Mouse (Mus musculus) embryonic facial prominence, embryonic 14.5 days (tissue): ENCODE measurements at regions not wholly inside any gene's neighbourhood (a gene's known extent, or its start where the extent isn't known, plus 50 kb on each side); places are given as distances from the start of the nearest gene placed in this dataset.

ENCODE experiments used
- ATAC-seq: fragments of 200-750 bp; cut with Nextera tagmentation; 2 replicates; pipeline ENCODE4 v1.8.0; 2017; ENCODE audit warnings: low read depth, moderate number of reproducible peaks, moderate TSS enrichment
- DNase-seq: peaks from one replicate; pipeline ENCODE4 v3.0.0-alpha.2; 2015; ENCODE audit warnings: low spot score
- H3K27ac ChIP-seq: fragments of 300-500 bp; sonication (generic); replicated peaks from 2 replicates; pipeline ENCODE4 v1.5.1; 2014; ENCODE audit warnings: low read depth, mild to moderate bottlenecking, low read length, moderate library complexity
- H3K27me3 ChIP-seq: fragments of 300-500 bp; sonication (generic); replicated peaks from 2 replicates; pipeline ENCODE4 v1.6.1; 2014; ENCODE audit warnings: low read length; ENCODE audit not compliant: control insufficient read depth, insufficient read depth
- H3K36me3 ChIP-seq: fragments of 300-500 bp; sonication (generic); 2 replicates; pipeline ENCODE4 v1.6.1; 2014; ENCODE audit warnings: low read length, mixed read lengths; ENCODE audit not compliant: control insufficient read depth, insufficient read depth
- H3K4me1 ChIP-seq: fragments of 300-500 bp; sonication (generic); 2 replicates; pipeline ENCODE4 v1.6.1; 2014; ENCODE audit warnings: antibody characterized with exemption, low read length; ENCODE audit not compliant: control insufficient read depth, insufficient read depth
- H3K4me2 ChIP-seq: fragments of 300-500 bp; sonication (generic); 2 replicates; pipeline ENCODE4 v1.6.1; 2014; ENCODE audit warnings: low read depth, mild to moderate bottlenecking, low read length, moderate library complexity, mixed read lengths
- H3K4me3 ChIP-seq: fragments of 300-500 bp; sonication (generic); 2 replicates; pipeline ENCODE4 v1.5.1; 2014; ENCODE audit warnings: low read depth, mild to moderate bottlenecking, low read length
- H3K9ac ChIP-seq: fragments of 300-500 bp; sonication (generic); 2 replicates; pipeline ENCODE4 v1.6.1; 2014; ENCODE audit warnings: low read depth, mild to moderate bottlenecking, low read length, moderate library complexity, mixed read lengths
- H3K9me3 ChIP-seq: fragments of 300-500 bp; sonication (generic); 2 replicates; pipeline ENCODE4 v1.6.1; 2016; ENCODE audit warnings: low read length; ENCODE audit not compliant: control insufficient read depth
- WGBS: fragments of 180-500 bp; shearing (Covaris S2); extraction: QIAGEN DNeasy Blood & Tissue Kit; methylation state at CpG from one replicate; pipeline ENCODE4 v1.1.7; 2014; 5-methylcytosine and 5-hydroxymethylcytosine counted together

- Histone ChIP-seq H3K36me3 (no peaks in the 10 kb centered on the region), H3K4me3 (no peak overlapping the region), H3K9ac (no peak overlapping the region), H3K27me3 (no peaks in the 10 kb centered on the region), H3K27ac (no peak overlapping the region), H3K4me2 (no peak overlapping the region), H3K4me1 (peaks cover 4% of the 10 kb centered on the region; the same call in 1 of the 2 replicates), H3K9me3 (no peaks in the 10 kb centered on the region)
- 55% methylated on average over 3 of the region's 3 CpGs for WGBS
- DNase-seq, result no peak
- no peak for ATAC-seq
Observed at GRCm38 (mm10) chr6:148595009-148595770, 151.0 kb upstream of the Tmtc1 start.

GRCm38 (mm10) chr6:148588971-148589370, 144.8 kb upstream of the Tmtc1 start:
- H3K27me3 ChIP-seq, result no peaks in the 10 kb centered on the region
- WGBS, result 71% methylated on average over 4 of the region's 4 CpGs
- DNase-seq, result no peak

GRCm38 (mm10) chr6:148586439-148587321, 142.5 kb upstream of the Tmtc1 start:
- no peak for ATAC-seq
- Histone ChIP-seq H3K36me3 (no peaks in the 10 kb centered on the region), H3K27me3 (no peaks in the 10 kb centered on the region), H3K27ac (no peak overlapping the region), H3K9ac (no peak overlapping the region), H3K4me1 (no peaks in the 10 kb centered on the region), H3K9me3 (no peaks in the 10 kb centered on the region), H3K4me2 (no peak overlapping the region), H3K4me3 (no peak overlapping the region)
- no peak for DNase-seq
- 73% methylated on average over 10 of the region's 10 CpGs for WGBS

More at GRCm38 (mm10) chr6:148588971-148589370, 144.8 kb upstream of the Tmtc1 start:
- H3K27ac ChIP-seq, result no peak overlapping the region
- H3K4me2 ChIP-seq, result no peak overlapping the region
- H3K4me1 ChIP-seq, result no peaks in the 10 kb centered on the region
- no peaks in the 10 kb centered on the region for H3K9me3 ChIP-seq
- H3K4me3 ChIP-seq, result no peak overlapping the region
- no peak overlapping the region for H3K9ac ChIP-seq
- H3K36me3 ChIP-seq, result no peaks in the 10 kb centered on the region
- ATAC-seq, result no peak

- 84% methylated on average over 2 of the region's 2 CpGs for WGBS
- no peak overlapping the region for H3K4me2 ChIP-seq
- H3K27ac ChIP-seq, result no peak overlapping the region
- H3K9ac ChIP-seq, result no peak overlapping the region
- no peak for DNase-seq
- H3K4me1 ChIP-seq, result no peaks in the 10 kb centered on the region
- H3K36me3 ChIP-seq, result no peaks in the 10 kb centered on the region
- H3K27me3 ChIP-seq, result no peaks in the 10 kb centered on the region
- no peaks in the 10 kb centered on the region for H3K9me3 ChIP-seq
- no peak for ATAC-seq
- H3K4me3 ChIP-seq, result no peak overlapping the region
Observed at GRCm38 (mm10) chr6:148584126-148584525, 139.9 kb upstream of the Tmtc1 start.

GRCm38 (mm10) chr6:148578281-148578680, 134.1 kb upstream of the Tmtc1 start:
- Histone ChIP-seq H3K4me2 (no peak overlapping the region), H3K9me3 (no peaks in the 10 kb centered on the region), H3K9ac (no peak overlapping the region), H3K4me3 (no peak overlapping the region), H3K36me3 (no peaks in the 10 kb centered on the region), H3K4me1 (no peaks in the 10 kb centered on the region), H3K27me3 (no peaks in the 10 kb centered on the region), H3K27ac (no peak overlapping the region)
- 49% methylated on average over 3 of the region's 3 CpGs for WGBS
- peak; percentile 59 for DNase-seq
- no peak for ATAC-seq

- 78% methylated on average over 3 of the region's 3 CpGs for WGBS
- no peak for ATAC-seq
Observed at GRCm38 (mm10) chr6:148577663-148578062, 133.5 kb upstream of the Tmtc1 start.

GRCm38 (mm10) chr6:148574742-148575453, 130.7 kb upstream of the Tmtc1 start:
- H3K4me1 ChIP-seq, result no peaks in the 10 kb centered on the region
- no peak for ATAC-seq
- H3K9me3 ChIP-seq, result no peaks in the 10 kb centered on the region
- H3K4me3 ChIP-seq, result no peak overlapping the region
- no peak overlapping the region for H3K4me2 ChIP-seq
- H3K27ac ChIP-seq, result no peak overlapping the region
- no peaks in the 10 kb centered on the region for H3K27me3 ChIP-seq
- WGBS, result 81% methylated on average over 7 of the region's 7 CpGs
- DNase-seq, result peak; percentile 30
- H3K9ac ChIP-seq, result no peak overlapping the region
- H3K36me3 ChIP-seq, result no peaks in the 10 kb centered on the region

More at GRCm38 (mm10) chr6:148577663-148578062, 133.5 kb upstream of the Tmtc1 start:
- Histone ChIP-seq H3K27me3 (no peaks in the 10 kb centered on the region), H3K27ac (no peak overlapping the region), H3K4me2 (no peak overlapping the region), H3K9ac (no peak overlapping the region), H3K4me3 (no peak overlapping the region), H3K4me1 (no peaks in the 10 kb centered on the region), H3K36me3 (no peaks in the 10 kb centered on the region), H3K9me3 (no peaks in the 10 kb centered on the region)
- no peak for DNase-seq

- no peak for DNase-seq
- H3K27me3 ChIP-seq, result no peaks in the 10 kb centered on the region
- WGBS, result 69% methylated on average over 5 of the region's 5 CpGs
- H3K4me2 ChIP-seq, result no peak overlapping the region
- no peaks in the 10 kb centered on the region for H3K9me3 ChIP-seq
- H3K36me3 ChIP-seq, result no peaks in the 10 kb centered on the region
- no peak overlapping the region for H3K27ac ChIP-seq
- H3K4me3 ChIP-seq, result no peak overlapping the region
- no peaks in the 10 kb centered on the region for H3K4me1 ChIP-seq
- no peak for ATAC-seq
- no peak overlapping the region for H3K9ac ChIP-seq
Observed at GRCm38 (mm10) chr6:148572201-148572600, 128.0 kb upstream of the Tmtc1 start.
